Mouse (Mus musculus) erythroblast, embryonic 14.5 days (primary cell): Measurements from ENCODE around the gene Ache.

Experiments used
- GATA1 ChIP-seq: IDR thresholded peaks from 2 replicates; pipeline ENCODE4 v1.6.1; 2012; ENCODE audit warnings: low read length, inconsistent platforms, mixed read lengths
- TAL1 ChIP-seq: IDR thresholded peaks from 3 replicates; pipeline ENCODE4 v1.6.1; 2012; ENCODE audit warnings: low read length, inconsistent platforms, mixed read lengths

- TF ChIP-seq TAL1 (no peak), GATA1 (no peak)
Observed at GRCm38 (mm10) chr5:137334317-137334716, 47.0 kb downstream of the Ache start.
